Mouse (Mus musculus): ENCODE data around the gene Fuca1. TPM values are rescaled to one million over a fixed set of nuclear protein-coding genes. Genes with fewer than 3 reads are reported as not detected.

Gene Fuca1
- polyA plus RNA-seq, 1 experiment from 2014 or later = 52.3 TPM

GRCm38 (mm10) chr4:135896157-135896556 lies 24.4 kb upstream of the Fuca1 start:
- Histone ChIP-seq H3K9me3 (replicated peaks) (0 out of 2 replicates have a peak, but pooled peaks cover 2% of the 10 kb centered on the region), H3K27me3 (ENCODE audit: low read depth, poor library complexity, severe bottlenecking) (no peaks in the 10 kb centered on the region), H3K36me3 (no peaks in the 10 kb centered on the region), H3K27ac (no peak overlapping the region), H3K4me1 (peaks cover 17% of the 10 kb centered on the region), H3K4me3 (no peak overlapping the region)
- no peak for DNase-seq (ENCODE audit: low spot score)
- WGBS = 85% methylated on average over 6 of the region's 6 CpGs

DNA sequence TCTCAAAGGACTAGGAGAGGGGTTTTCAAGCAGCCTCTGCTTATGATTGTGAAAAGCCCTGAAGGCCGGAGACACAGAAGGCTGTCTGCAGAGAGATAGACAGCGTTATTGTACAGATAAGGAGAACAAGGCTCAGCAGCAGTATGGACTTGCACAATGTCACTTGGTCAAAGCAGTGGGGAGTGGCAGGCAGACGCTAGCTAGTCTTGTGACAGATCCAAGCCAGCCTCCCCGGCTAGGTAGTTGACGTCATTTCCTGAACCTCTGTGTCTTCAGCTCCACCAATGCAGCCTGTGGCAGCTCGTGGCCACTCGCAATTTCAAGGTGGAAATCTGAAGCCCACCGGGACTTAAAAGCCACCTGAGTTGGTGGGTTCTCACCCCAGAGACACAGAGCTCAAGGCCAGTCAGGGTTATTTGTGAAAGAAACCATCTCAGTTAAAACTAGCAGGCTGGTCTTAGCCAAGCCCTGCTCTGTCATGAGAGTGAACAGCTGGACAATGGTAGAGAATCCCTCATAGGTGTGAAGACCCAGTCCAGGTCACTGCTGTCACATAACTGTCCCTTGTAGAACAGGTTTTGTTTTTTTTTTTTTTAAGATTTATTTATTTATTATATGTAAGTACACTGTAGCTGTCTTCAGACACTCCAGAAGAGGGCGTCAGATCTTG lies 22.0 kb upstream of the Fuca1 start:
- no peaks in the 10 kb centered on the region for H3K36me3 ChIP-seq
- H3K4me1 ChIP-seq = peaks cover 6% of the 10 kb centered on the region; the same call in 1 of the 2 replicates
- 0 out of 2 replicates have a peak, but pooled peaks cover 2% of the 10 kb centered on the region for H3K9me3 ChIP-seq (replicated peaks)
- no peaks in the 10 kb centered on the region for H3K27me3 ChIP-seq (ENCODE audit: low read depth, poor library complexity, severe bottlenecking)
- DNase-seq (ENCODE audit: low spot score) = no peak
- H3K27ac ChIP-seq = no peak overlapping the region
- 78% methylated on average over 9 of the region's 9 CpGs for WGBS
- H3K4me3 ChIP-seq = no peak overlapping the region

GRCm38 (mm10) chr4:135899050-135899448 lies 21.5 kb upstream of the Fuca1 start:
- DNase-seq (ENCODE audit: low spot score) = no peak
- H3K27ac ChIP-seq = no peak overlapping the region
- H3K9me3 ChIP-seq (replicated peaks) = 0 out of 2 replicates have a peak, but pooled peaks cover 2% of the 10 kb centered on the region
- H3K27me3 ChIP-seq (ENCODE audit: low read depth, poor library complexity, severe bottlenecking) = no peaks in the 10 kb centered on the region
- peaks cover 6% of the 10 kb centered on the region; the same call in 1 of the 2 replicates for H3K4me1 ChIP-seq
- H3K4me3 ChIP-seq = no peak overlapping the region
- H3K36me3 ChIP-seq = no peaks in the 10 kb centered on the region
- WGBS = 90% methylated on average over 7 of the region's 7 CpGs

- no peaks in the 10 kb centered on the region for H3K36me3 ChIP-seq
- no peaks in the 10 kb centered on the region for H3K9me3 ChIP-seq (replicated peaks)
- WGBS = 86% methylated on average over 5 of the region's 5 CpGs
- no peaks in the 10 kb centered on the region for H3K27me3 ChIP-seq (ENCODE audit: low read depth, poor library complexity, severe bottlenecking)
- H3K4me3 ChIP-seq = no peak overlapping the region
- no peak overlapping the region for H3K27ac ChIP-seq
- DNase-seq (ENCODE audit: low spot score) = no peak
- peaks cover 6% of the 10 kb centered on the region; the same call in 1 of the 2 replicates for H3K4me1 ChIP-seq
Measured at GRCm38 (mm10) chr4:135900008-135900407, 20.5 kb upstream of the Fuca1 start.

- no peak overlapping the region for H3K4me3 ChIP-seq
- no peak for DNase-seq (ENCODE audit: low spot score)
- H3K9me3 ChIP-seq (replicated peaks) = no peaks in the 10 kb centered on the region
- H3K4me1 ChIP-seq = peaks cover 6% of the 10 kb centered on the region; the same call in 1 of the 2 replicates
- H3K27me3 ChIP-seq (ENCODE audit: low read depth, poor library complexity, severe bottlenecking) = no peaks in the 10 kb centered on the region
- no peak overlapping the region for H3K27ac ChIP-seq
- 95% methylated on average over 4 of the region's 4 CpGs for WGBS
- no peaks in the 10 kb centered on the region for H3K36me3 ChIP-seq
Measured at GRCm38 (mm10) chr4:135902606-135903242, 17.8 kb upstream of the Fuca1 start.

GRCm38 (mm10) chr4:135904810-135905209 lies 15.7 kb upstream of the Fuca1 start:
- no peak for DNase-seq (ENCODE audit: low spot score)
- no peaks in the 10 kb centered on the region for H3K9me3 ChIP-seq (replicated peaks)
- no peaks in the 10 kb centered on the region for H3K27me3 ChIP-seq (ENCODE audit: low read depth, poor library complexity, severe bottlenecking)
- 74% methylated on average over 1 of the region's 1 CpGs for WGBS
- no peaks in the 10 kb centered on the region; the same call in 1 of the 2 replicates for H3K4me1 ChIP-seq
- H3K4me3 ChIP-seq = no peak overlapping the region
- no peaks in the 10 kb centered on the region for H3K36me3 ChIP-seq
- H3K27ac ChIP-seq = no peak overlapping the region

- no peak for DNase-seq (ENCODE audit: low spot score)
- no peak overlapping the region for H3K27ac ChIP-seq
- H3K9me3 ChIP-seq (replicated peaks) = no peaks in the 10 kb centered on the region
- 93% methylated on average over 3 of the region's 3 CpGs for WGBS
- H3K4me1 ChIP-seq = no peaks in the 10 kb centered on the region; the same call in 1 of the 2 replicates
- H3K4me3 ChIP-seq = no peak overlapping the region
- H3K27me3 ChIP-seq (ENCODE audit: low read depth, poor library complexity, severe bottlenecking) = no peaks in the 10 kb centered on the region
- no peaks in the 10 kb centered on the region for H3K36me3 ChIP-seq
Measured at GRCm38 (mm10) chr4:135906633-135907032, 13.9 kb upstream of the Fuca1 start.

DNA sequence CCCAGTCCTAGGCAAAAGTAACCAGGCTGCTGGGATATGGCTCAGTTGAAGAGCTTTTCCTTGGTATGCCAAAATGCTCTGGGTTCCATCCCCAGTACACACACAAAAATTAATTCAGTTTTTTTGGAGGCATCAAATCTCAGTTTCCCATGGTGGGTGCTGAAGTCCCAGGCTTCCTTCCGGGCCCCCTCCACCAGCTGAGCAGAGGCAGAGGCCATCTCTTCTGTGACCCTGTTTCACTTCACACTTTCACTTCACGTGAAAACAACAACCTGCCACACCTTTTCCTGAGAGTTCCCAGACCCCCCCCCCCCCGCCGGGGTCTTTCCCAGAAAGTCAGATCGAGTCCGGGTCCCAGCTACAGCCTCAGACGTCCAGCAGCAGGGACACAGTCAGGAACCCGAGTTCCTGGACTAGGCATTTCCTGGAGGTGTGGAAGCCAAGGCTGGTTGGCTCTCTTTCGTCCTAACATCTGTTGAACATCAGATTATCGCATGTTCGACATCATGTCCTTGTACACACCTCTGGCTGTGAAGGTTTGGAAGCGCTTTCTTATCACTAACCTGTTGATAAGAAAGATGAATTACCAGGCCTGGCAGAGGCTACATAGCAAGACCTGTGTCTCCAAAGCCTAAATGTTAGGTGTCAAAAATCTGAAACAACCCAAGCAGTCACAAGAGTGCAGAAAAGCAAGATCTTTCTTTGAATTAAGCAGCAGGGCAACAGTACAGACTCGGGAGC lies 11.0 kb upstream of the Fuca1 start:
- H3K27me3 ChIP-seq (ENCODE audit: low read depth, poor library complexity, severe bottlenecking) = no peaks in the 10 kb centered on the region
- no peak overlapping the region for H3K4me3 ChIP-seq
- DNase-seq (ENCODE audit: low spot score) = no peak
- 62% methylated on average over 13 of the region's 13 CpGs for WGBS
- H3K27ac ChIP-seq = no peak overlapping the region
- H3K36me3 ChIP-seq = no peaks in the 10 kb centered on the region
- H3K9me3 ChIP-seq (replicated peaks) = no peaks in the 10 kb centered on the region
- H3K4me1 ChIP-seq = peaks cover 5% of the 10 kb centered on the region

GRCm38 (mm10) chr4:135911531-135911930 lies 9.0 kb upstream of the Fuca1 start:
- Histone ChIP-seq H3K4me3 (no peak overlapping the region), H3K27me3 (ENCODE audit: low read depth, poor library complexity, severe bottlenecking) (no peaks in the 10 kb centered on the region), H3K27ac (no peak overlapping the region), H3K9me3 (replicated peaks) (no peaks in the 10 kb centered on the region), H3K36me3 (no peaks in the 10 kb centered on the region), H3K4me1 (peaks cover 5% of the 10 kb centered on the region)
- no peak for DNase-seq (ENCODE audit: low spot score)
- 77% methylated on average over 7 of the region's 7 CpGs for WGBS

- H3K27ac ChIP-seq = no peak overlapping the region
- no peaks in the 10 kb centered on the region for H3K27me3 ChIP-seq (ENCODE audit: low read depth, poor library complexity, severe bottlenecking)
- peaks cover 5% of the 10 kb centered on the region for H3K4me1 ChIP-seq
Measured at GRCm38 (mm10) chr4:135912164-135912563, 8.4 kb upstream of the Fuca1 start.

GRCm38 (mm10) chr4:135912835-135913234 lies 7.7 kb upstream of the Fuca1 start:
- no peak for DNase-seq (ENCODE audit: low spot score)
- no peaks in the 10 kb centered on the region for H3K36me3 ChIP-seq
- H3K9me3 ChIP-seq (replicated peaks) = no peaks in the 10 kb centered on the region
- WGBS = 43% methylated on average over 3 of the region's 3 CpGs
- H3K4me1 ChIP-seq = peaks cover 5% of the 10 kb centered on the region
- H3K27me3 ChIP-seq (ENCODE audit: low read depth, poor library complexity, severe bottlenecking) = no peaks in the 10 kb centered on the region
- H3K4me3 ChIP-seq = no peak overlapping the region
- 0 out of 2 replicates have a peak overlapping the region, but pooled peaks have one; percentile 9 for H3K27ac ChIP-seq

More at GRCm38 (mm10) chr4:135912164-135912563, 8.4 kb upstream of the Fuca1 start:
- 73% methylated on average over 3 of the region's 3 CpGs for WGBS
- Histone ChIP-seq H3K4me3 (no peak overlapping the region), H3K36me3 (no peaks in the 10 kb centered on the region), H3K9me3 (replicated peaks) (no peaks in the 10 kb centered on the region)
- DNase-seq (ENCODE audit: low spot score) = no peak

DNA sequence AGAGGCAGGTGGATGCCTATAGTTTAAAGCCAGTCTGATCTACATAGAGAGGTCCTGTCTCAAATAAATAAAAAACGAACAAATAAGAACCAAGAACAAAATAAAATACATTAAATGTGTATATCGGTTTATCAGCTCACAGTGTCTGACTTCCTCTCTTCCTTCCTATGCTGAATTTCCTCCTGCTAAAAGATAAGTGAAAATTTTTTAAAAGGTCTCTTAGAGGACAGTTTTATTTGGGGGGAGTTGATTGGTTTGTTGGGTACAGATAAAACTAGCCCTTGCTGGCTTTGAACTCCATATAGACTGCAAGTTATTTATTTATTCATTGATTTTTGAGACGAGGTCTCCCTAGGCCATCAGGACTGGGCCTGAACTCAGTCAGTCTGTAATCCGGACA lies 7.1 kb upstream of the Fuca1 start:
- H3K9me3 ChIP-seq (replicated peaks) = no peaks in the 10 kb centered on the region
- H3K4me3 ChIP-seq = no peak overlapping the region
- no peaks in the 10 kb centered on the region for H3K36me3 ChIP-seq
- 77% methylated on average over 4 of the region's 4 CpGs for WGBS
- peaks cover 5% of the 10 kb centered on the region for H3K4me1 ChIP-seq
- no peak for DNase-seq (ENCODE audit: low spot score)
- no peak overlapping the region for H3K27ac ChIP-seq
- no peaks in the 10 kb centered on the region for H3K27me3 ChIP-seq (ENCODE audit: low read depth, poor library complexity, severe bottlenecking)

Measured in limb, embryonic 10.5 days (tissue).